Mouse (Mus musculus) adrenal gland, postnatal 25 days (tissue): ENCODE data around the gene Palm3. TPM values are rescaled to one million over a fixed set of nuclear protein-coding genes. Genes with fewer than 3 reads are reported as not detected.
A peak's percentile ranks its signal among the peaks of the same experiment; 100 is the strongest.
"Not testable (repeated sequence)": the region's sequence is repeated elsewhere in the genome, so short reads cannot be mapped to it uniquely, and the experiment has no call there.

ENCODE experiments used
- DNase-seq: peaks from one replicate; pipeline ENCODE4 v3.0.0; 2021; ENCODE audit warnings: mixed read lengths
- total RNA-seq: library from RNA; stranded (reverse); gene quantifications from 2 replicates; pipeline ENCODE4 v1.2.3, GENCODE M21; 2021

Palm3 gene
- total RNA-seq, 1 experiment from 2014 or later = 1.4 TPM

DNA sequence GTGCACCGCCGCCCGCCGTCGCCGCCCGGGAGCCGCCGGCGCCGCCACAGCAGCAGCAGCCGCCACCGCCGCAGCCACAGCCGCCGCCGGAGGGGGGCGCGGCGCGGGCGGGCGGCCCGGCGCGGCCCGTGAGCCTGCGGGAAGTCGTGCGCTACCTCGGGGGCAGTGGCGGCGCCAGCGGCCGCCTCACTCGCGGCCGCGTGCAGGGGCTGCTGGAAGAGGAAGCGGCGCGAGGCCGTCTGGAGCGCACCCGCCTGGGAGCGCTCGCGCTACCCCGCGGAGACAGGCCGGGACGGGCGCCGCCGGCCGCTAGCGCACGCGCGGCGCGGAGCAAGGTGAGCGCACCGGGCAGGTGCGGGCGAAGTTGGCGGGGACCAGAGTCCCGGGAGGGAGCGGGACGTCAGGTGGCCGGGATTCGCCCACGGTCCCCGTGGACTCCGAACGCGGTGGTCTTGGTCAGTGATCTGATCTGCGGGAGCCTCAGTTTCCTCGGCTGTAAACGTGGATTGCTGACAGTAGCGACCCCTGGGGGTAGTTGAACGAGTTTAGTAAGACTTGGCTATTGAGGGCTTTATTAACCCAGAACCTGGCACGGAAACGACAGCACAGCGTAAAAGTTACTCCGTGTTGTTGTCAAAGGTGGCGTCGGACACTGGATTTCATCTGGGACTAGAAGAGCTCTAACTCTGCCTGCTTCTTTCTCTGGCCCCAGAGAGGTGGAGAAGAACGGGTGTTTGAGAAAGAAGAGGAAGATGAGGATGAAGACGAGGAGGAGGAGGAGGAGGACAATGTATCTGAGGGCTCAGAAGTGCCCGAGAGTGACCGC is 22.8 kb upstream of the Palm3 start:
- DNase-seq = peak; percentile 56

DNA sequence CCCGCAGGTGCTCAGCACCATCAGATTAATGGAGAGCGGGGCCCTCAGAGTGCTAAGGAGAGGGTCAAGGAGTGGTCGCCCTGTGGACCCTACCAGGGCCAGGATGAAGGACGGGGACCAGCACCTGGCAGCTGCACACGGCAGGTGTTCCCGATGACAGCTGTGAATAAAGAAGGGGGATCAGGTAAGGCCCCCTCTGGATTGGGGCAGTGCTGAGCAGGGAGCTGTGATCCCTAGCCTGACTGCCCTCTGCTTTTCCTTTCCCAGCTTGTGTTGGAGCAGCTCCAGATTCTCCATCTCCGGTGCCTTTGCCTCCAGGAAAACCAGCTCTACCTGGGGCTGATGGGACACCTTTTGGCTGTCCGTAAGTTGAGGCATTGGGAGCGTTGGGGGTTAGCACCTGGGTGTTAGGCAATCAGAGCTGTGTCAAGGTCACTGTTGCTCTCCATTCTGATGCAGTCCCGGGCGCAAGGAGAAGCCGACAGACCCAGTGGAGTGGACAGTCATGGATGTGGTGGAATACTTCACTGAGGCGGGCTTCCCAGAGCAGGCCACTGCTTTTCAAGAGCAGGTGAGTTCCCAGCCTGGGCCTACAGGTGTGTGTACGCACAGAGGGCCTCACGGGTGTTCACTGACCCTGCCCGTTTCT is 22.1 kb upstream of the Palm3 start:
- DNase-seq = no peak

DNA sequence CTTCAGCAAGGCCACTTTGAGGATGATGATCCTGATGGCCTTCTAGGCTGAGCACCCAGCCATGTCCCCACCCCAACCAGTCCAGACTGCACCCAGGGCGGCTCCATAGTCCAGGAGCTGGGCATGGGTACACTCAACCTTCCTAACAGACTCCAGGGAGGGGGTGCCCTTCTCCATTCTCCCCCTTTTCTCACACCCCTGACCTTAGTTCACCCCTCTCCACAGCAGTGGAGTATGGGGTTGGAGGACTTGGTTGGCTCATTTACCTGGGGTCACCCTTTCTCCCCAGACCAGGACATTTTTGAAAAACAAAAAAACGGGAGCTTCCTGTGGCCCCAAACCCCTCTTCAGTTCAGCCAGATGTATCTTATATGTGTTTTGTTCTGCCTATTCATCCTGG is 21.4 kb upstream of the Palm3 start:
- no peak for DNase-seq

DNA sequence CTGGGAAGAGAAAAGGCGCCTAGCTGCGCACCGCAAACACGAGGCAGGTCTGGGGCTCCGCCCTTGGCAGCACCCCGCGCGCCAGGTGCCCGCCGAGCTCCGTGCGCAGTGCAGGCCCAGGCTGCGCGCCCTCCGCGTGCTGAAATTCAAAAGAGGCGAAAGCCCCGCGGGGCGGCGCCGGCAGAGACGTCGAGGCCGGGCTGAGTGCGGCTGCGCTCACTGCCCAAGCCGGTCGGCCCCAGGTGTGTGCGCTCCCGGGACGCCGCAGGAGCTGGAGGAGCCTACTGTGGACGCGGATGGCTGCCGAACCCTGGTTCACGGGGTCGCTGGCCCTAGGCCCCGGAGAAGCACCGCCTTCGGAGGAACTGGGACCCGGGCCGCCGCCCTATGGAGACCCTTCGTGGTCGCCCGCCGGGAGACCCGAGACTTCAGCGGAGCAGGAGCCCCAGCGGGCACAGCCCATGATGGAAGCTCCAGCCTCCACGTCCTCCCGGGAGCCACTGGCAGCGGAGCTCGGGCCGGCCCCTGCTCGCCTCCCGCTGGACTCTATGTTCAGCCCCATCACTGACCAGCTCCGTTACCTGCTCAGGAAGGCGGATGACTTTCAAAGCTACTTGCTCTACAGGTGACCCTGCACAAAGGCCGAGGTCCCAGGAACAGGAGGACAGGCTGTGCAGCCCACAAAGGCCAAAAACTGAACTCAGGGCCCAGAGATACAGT is 19.8 kb upstream of the Palm3 start, which contains the start of gene 1700067K01Rik:
Gene 1700067K01Rik (plus strand): TSS at position 222 of the 720 bp plus-strand sequence.
- DNase-seq = peak; percentile 10

DNA sequence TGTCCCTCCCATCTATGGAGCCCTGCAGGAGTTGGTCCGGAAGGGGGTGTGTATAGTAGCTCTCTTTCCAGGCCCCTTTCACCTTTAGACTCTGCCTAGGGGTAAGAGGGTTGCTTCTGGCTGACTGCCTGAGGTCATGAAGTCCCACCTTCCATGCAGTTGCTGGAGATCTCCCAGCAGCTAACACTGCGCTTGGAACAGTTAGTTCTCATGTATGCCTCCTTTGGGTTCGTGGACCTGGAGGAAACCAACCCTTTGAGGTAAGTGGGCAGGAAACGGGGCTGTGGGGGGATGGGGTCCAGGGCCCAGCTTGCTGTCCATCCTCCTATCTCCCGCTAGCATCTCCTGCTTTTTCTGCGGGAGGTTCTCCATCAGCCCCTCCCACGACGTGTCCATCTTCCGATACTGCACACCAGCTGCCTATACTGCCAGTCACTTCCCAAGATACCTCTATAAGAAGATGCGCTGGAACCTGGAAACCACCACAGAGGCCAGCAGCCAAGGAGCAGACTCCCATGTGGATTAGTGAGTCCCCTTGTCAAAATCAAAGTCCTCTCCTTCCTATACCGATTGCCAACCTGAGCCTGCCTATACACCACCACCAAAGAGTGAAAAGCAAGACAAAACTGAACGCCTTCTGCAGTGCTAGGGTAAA is 18.2 kb upstream of the Palm3 start:
- DNase-seq = no peak

DNA sequence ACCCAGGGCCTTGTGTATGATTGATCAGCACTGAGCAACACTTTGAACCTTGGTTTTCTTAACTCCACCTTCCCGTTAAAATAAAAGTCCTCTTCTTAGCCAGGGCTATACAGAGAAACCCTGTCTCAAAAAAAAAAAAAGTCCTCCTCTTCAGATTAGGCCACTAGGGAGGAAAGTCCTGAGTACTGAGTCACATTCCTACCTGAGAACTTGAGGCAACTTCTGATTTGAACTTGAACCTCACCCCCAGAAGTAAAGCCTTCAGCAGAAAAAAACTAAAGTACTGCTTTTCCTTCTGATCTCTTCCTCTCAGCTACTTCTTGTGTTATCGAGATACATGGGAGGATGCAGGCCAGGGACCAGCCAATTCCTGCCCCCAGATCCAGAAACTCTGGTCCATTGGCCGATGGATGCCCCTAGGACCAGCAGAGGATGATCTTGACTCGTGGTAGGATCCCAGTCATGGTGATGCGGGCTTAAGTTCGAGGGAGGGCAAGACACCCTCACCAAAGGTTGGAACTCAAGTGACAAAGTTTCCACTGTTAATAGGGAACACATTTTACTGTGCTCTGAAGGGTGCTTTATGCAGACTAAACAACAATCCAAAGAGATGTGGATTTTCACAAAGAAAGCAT is 17.5 kb upstream of the Palm3 start:
- no peak for DNase-seq

DNA sequence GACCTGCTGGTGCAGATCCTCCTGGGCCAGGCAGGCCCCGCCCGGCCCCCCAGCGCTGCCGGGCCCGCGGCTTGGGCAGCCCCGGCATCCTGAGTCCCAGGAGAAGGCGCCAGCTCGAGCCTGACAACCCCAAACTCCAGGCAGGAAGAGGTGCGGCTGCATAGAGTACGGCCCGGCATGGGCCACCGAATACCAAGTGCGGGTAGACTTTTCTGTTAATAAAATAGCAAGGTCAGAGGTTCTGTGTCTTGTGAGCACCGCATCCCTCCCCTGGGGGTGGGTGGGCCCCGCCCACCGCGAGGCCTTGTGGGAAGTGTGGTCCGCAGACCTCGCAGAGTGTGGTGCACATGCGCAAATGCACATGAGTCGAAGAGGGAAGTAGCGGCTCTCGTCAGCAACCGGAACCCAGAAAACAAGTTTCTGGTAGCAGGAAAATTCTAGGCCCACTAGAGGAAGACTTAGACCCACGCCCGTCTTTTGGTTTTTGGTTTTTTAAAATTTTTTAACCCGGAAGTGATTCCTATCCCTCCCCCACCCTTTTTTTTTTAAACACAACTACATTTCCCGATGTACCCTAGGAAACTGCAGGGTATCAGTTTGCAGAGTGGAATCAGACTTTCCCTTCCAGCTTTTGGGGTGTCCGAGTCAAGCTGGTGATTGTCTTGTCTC is 16.6 kb upstream of the Palm3 start:
- DNase-seq = peak; percentile 94

DNA sequence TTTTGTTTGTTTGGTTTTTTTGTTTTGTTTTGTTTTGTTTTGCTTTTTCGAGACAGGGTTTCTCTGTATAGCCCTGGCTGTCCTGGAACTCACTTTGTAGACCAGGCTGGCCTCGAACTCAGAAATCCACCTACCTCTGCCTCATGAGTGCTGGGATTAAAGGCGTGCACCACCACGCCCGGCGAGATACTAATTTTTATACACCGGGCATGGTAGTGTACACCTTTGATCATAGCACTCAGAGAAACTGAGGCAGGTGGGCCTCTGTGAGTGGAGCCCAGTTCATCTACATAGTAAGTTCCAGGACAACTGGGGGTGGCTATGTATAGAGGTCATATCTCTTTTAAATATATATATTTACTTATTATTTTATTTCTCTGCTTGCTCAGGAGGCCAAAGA is 15.8 kb upstream of the Palm3 start:
- DNase-seq = not testable (repeated sequence)

DNA sequence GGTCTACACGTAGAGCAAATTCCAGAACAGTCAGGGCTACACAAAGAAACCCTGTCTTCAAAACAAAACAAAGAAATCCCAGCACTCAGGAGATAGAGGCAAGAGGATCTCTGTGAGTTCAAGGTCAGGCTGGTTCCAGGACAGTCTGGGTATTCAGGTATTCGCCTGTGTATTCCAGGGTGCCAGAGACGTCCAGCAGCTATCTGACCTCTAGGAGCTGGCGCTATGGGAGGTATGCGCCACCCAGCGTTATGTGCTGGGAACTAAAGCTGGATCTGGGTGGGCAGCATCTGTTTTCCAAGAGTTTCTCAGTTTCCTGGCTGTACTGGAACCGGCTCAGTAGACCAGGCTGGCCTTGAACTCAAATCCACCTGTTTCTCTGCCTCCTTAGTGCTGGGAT is 12.9 kb upstream of the Palm3 start:
- DNase-seq = no peak

DNA sequence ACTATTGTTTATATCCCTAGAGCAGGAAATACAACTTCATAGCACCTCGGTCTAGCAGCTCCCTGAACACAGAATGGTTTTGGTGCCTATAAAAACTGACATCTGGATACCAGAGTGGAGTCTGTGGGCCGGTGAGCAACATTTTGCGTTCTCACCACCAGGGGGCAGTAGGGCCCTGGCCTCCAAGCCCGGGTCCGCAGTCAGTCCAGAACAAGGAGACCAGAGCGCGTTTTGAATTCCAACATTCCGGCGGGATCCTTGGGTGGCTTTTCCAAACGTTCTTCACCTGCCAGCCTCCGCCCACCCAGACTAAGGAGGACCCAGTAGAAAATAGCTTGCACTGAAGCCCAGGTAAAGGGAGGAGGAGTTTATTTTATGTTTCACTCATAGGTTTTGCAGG is 11.4 kb upstream of the Palm3 start:
- DNase-seq = peak; percentile 89

DNA sequence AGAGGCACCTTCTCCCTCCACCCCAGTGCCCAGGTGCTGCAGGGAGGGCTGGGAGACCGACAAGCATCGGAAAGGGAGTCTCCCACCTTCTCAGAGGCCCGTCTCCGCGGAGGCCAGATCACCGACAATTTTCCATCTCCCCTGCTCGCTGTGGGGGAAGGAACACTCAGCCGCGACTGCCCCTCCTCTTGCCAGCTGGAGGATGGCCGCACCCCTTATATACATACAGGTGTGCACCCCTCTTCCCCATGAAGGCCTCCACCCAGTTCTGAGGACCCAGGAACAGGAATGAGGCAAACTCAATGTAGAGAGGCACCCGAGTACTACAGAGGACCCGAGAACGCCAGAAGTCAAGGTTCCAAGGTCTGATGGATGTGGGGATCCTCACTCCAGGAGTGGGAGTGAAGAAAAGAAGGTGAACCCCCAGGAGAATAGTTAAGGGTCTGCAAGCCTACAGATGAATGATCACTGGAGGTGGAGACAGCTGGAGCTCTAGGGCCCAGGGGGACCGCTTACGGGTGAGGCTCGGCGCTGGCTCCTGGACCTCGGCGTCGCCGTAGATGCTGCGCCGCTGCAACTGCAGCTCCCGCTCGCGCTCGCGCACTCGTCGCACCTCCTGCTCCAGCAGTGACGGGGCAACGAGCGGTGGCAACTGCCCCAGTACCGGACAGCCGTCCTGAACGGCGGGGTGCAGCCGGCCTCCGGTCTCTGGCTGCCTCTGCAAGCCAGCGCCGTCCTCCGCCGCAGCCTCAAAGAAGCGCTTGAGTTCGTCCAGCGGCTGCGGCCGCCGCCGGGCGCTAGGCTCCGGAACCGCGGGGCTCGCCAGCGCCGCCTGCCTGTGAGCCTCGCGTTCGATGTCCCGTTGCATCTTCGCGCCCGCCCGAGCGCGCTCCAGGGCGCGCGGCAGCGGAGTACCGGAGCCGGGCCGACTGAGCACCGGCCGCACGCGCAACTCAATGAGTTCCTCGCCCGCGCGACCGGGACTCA is 10.4 kb upstream of the Palm3 start:
- peak; percentile 84 for DNase-seq

DNA sequence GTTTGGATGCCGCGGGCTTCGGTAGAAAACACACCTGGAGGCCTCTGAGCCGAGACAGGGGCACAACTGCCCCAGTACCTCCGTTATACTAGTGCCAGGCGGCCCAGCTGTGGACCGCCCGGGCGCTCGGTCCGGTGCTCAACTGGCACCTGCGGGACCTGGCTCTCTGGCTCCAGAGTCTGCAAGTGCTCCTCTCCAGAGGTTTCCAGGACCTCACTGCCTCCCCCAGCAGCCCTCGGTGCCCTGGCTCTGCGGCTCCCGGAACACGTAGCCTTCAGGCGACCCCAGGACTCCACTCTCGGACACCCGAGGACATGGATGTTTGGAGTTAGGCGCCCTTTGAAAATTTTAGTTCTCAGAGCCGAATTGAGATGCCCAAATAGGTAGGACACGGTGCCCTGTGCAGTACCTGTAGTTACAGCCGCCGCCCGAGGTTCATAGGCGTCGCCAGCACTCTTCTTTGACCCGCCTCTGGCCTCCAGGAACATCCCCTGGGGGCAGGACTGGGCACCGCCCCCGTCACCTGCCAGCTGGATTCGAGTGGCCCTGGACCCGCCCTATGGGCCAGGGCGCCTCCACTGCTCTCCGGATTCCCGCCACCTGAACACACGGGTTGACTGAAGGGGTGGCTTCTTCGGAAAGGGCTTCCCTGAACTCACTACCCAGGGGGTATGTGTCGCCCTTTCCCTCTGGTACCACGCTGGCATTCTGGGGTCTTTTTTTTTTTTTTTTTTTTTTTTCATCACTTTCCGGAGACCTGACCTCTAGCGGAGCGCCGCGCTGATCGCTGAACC is 9.4 kb upstream of the Palm3 start, which contains the start of gene 2210011C24Rik:
Gene 2210011C24Rik (minus strand): TSS at position 467 of the 794 bp plus-strand sequence.
- no peak for DNase-seq

DNA sequence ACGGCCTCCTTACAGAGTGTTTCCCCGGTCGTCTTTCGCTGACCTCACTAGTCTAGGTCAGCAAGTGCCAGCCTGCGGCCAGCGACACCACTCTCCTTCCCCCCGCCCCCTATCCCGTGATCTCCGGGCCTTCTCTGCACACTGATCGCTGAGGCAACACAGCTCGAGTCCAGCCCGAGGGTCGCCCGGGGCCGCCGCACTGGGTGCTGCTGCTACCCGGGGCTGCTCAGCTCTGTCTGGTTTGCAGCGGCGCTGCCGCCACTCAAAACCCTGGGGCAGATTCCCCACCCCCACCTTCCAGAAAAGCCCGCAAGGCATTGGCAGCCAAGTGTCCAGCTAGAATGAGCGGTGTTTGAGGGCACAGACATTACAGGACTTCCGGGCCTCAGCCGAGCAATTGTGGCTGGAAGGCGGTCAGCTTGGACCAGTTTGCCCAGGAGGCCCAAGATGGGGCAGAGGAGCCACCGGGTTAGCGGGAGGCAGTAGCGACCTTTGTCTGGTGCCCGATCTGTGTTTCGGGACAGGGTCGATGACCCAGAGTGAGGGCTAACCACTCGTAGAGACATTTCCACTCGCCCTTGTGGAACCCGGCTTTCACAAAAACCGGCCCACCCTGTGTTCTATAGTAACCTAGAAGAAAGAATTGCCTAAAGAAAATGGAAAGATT is 8.6 kb upstream of the Palm3 start:
- no peak for DNase-seq

DNA sequence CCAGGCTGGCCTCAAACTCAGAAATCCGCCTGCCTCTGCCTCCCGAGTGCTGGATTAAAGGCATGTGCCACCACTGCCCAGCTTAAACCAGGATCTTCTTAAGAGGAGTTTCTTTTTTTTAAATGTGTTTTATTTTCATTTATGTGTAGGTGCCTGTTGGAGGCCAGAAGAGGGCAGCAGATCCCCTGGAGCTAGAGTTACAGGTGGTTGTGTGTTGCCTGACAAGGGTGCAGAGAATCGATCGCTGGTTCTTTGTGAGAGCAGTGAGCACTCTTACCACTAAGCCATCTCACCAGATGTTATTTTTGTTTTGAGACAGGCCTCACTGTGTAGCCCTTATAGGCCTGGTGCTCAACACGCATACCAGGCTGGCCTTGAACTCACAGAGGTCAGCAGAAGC is 5.4 kb upstream of the Palm3 start:
- DNase-seq = no peak

DNA sequence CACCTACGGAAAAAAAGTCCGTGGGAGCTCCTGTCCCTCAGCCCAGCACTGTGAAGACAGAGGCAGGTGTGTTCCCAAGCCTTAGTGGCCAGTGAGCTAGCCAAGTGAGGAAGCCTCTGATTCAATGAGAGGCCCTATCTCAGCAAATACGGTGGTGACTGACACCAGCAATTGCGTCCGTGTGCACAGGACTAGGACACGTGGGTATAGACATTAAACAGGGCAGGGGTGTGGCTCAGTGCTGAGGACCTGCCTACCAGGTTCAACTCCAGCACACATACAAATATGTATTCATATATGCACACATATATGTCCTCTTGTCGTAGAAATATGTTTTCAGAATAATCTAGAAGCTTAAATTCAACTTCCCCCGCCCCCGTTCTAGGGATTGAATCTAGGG is 1.5 kb upstream of the Palm3 start:
- DNase-seq = no peak

DNA sequence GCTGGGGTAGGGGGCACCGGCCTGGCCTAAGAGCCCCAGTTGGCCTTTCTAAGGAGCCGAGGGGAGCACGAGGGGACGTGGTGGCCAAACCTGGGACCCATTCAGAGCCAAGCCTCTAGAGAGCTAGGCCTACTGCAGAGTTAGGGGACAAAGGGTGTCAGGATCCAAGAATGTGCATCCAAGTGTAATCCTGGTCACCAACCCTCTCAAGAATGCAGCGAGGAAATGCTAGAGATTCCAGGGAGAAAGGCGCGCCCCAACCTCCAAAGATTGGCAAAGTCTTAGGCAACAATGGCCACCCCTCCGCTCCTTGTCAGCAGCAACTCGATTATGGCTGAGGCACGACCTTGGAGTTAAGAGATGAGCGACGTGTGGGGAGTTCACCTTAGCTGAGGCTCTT is 298 bp downstream of the Palm3 start:
- no peak for DNase-seq

DNA sequence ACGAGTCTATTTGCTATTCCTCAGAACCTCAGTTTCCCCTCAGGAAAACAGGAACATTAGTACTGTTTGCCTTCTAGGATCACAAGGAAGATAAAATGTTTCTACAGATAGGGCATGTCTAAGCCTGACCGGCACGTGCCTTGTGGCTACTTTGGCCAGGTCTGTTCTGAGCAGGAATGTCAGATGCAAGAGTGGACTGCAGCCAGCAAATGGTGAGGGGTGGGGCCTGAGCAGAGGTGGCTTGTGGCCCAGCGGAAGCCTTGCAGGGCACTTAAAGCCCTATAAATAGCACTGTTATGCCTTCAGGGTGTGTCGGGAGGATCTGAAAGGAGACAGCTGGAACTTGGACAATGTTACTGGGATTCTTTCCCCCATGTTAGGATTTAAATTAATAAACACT is 1.8 kb downstream of the Palm3 start:
- DNase-seq = no peak

DNA sequence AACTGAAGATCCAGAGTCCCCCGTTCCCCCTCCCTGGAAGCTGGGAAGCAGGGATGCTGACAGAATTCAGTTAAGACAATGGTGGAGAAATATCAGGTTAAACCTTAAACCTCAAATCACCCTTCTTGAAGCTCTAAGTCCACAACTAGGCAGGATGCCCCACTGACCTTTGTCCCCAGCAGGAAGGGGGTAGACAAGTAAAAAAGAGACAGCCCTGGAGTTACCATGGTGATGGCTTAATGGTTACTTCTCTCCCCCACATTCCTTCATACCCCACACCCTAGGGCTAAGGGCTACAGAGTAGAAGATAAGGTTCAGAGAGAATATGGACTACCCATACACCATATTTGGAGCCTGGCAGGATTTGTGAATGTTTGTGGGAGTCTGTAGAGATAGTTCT is 2.4 kb downstream of the Palm3 start:
- DNase-seq = no peak

DNA sequence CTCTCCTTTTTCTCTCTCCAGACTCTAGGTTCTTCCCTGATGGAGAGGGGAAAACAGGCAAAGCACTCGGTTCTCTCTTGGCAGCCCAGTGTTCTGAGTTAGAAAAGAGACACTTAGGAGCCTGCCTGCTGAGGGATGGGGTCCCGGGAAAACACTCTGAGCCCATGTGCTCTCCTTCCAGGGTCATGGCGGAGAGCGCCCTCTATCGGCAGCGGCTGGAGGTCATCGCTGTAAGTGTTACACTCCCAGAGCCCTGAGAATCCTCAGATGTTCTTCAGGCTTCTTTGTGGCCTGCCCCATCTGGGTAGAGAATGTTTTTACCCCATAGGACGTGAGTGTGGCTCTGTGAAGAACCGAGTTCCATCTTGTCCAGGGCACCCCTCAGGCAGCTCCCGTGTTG is 2.9 kb downstream of the Palm3 start:
- peak; percentile 62 for DNase-seq
